Mouse (Mus musculus) thymus, postnatal 0 days (tissue): ENCODE measurements around the gene Gm5475. TPM values are rescaled to one million over a fixed set of nuclear protein-coding genes. Genes with fewer than 3 reads are reported as not detected.
A peak's percentile ranks its signal among the peaks of the same experiment; 100 is the strongest.
"Not testable (repeated sequence)": the region's sequence is repeated elsewhere in the genome, so short reads cannot be mapped to it uniquely, and the experiment has no call there.

Experiments used
- DNase-seq: peaks from one replicate; pipeline ENCODE4 v3.0.0-alpha.2; 2015; ENCODE audit warnings: low spot score
- polyA plus RNA-seq: library from polyadenylated mRNA; unstranded; fragments of >200 nt; fragmentation: Nextera tagmentation; extraction: Ambion mirVana; gene quantifications from 2 replicates; pipeline ENCODE4 v1.2.1, GENCODE M21; 2015

Gene Gm5475
- polyA plus RNA-seq: 0.16 and 0.18 TPM in 2 replicates

GRCm38 (mm10) chr15:100421758-100422197, at the start of gene Gm5475:
Gene Gm5475 (plus strand): TSS chr15:100422147.
- not testable (repeated sequence) for DNase-seq

- DNase-seq: peak; percentile 55
These were observed 46.9 kb upstream of the Gm5475 start for GRCm38 (mm10) chr15:100375066-100375465.

DNA sequence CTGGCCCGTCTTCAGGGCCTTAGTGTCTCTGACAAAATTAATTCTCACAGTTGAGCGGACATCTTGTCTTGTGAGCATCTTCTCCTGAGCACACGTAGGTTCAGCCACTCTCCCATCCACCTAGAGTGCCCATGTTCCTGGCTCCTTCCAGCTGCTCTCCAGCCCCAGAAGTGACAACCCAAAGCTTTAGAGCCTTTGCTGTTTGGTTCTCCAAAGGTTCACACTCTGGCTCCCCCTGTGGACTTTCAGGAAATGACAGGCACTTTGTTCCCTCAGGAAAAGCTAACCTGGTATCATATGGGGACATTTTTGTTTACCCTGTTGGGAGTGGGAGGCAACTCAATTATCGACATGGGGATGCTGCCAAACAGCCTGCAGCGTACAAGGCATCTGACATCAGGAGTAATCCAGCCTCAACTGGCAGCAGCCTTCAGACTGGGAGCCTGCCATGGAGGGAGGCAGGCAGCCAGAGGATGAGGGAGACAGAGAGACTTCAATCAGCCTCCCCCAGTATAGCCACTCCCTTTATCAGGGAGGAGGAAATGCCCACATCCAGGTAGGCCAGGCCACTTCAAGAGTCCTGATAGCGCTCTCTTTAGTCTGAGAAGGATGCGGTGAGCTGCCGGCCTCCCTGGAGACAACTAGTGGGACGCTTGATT, 44.0 kb upstream of the Gm5475 start:
- not testable (repeated sequence) for DNase-seq

DNA sequence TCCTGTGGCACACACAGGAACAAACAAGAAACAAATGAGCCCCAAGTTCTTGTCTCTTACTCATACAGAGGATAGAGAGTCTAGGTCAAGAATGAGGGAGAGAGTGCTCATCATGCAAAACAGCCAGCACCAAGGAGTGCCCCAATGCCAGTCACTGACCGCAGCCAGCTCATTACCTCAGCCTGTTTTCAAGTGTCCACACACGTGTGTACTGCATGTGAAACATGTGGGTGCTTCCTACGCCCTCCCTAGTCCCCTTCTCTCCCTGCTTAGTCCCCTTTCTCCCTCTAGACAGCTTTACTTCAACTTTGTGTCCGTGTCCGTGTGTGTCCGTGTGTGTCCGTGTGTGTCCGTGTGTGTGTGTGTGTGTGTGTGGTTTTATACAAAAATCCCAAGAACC, 42.3 kb upstream of the Gm5475 start:
- DNase-seq: no peak

DNA sequence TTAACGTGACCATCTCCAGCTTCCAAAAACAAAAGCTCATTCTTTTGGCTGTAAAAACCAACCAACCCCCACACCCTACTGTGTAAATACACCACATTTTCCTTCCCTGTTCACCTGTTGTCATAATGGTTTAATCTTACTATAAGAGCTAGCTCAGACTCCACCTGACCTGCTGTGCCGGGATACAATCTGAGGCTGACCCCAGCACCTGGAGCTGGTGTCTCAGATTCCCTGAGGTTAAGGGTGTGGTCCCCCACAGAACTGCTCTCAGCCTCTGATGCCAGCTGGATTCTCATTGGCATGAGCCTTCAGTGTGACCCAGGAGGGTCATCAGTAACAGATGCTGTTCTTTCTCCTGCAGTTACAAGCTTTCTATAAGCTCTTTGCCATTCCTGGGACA, 41.8 kb upstream of the Gm5475 start:
- DNase-seq: no peak

DNA sequence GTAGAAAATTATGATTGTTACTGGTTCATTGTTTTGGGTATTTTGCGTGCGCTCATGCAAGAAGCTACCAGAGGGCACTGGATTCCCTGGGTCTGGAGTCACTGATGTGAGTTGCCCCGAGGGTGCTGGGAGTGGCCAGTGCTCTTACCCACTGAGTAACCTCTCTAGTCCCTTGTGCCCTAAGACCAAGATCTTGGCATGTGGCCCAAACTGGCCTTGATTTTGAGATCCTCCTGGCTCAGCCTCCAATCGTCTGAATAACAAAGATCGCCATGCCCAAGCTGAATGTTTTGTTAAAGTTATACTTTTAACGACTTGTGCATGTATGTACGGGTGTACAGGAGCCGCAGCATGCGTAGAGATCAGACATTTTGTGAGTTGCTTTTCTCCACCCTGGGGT, 36.2 kb upstream of the Gm5475 start:
- no peak for DNase-seq

GRCm38 (mm10) chr15:100387544-100388223, 34.3 kb upstream of the Gm5475 start:
- DNase-seq: no peak

- DNase-seq: peak; percentile 58
These were observed 33.6 kb upstream of the Gm5475 start for GRCm38 (mm10) chr15:100388224-100388835.

- no peak for DNase-seq
These were observed 33.1 kb upstream of the Gm5475 start for GRCm38 (mm10) chr15:100388886-100389285.

- no peak for DNase-seq
These were observed 30.9 kb upstream of the Gm5475 start for GRCm38 (mm10) chr15:100391066-100391465.

- no peak for DNase-seq
These were observed 30.3 kb upstream of the Gm5475 start for GRCm38 (mm10) chr15:100391599-100391998.

- DNase-seq: no peak
These were observed 28.9 kb upstream of the Gm5475 start for GRCm38 (mm10) chr15:100393016-100393415.

- no peak for DNase-seq
These were observed 26.4 kb upstream of the Gm5475 start for GRCm38 (mm10) chr15:100395561-100395960.

DNA sequence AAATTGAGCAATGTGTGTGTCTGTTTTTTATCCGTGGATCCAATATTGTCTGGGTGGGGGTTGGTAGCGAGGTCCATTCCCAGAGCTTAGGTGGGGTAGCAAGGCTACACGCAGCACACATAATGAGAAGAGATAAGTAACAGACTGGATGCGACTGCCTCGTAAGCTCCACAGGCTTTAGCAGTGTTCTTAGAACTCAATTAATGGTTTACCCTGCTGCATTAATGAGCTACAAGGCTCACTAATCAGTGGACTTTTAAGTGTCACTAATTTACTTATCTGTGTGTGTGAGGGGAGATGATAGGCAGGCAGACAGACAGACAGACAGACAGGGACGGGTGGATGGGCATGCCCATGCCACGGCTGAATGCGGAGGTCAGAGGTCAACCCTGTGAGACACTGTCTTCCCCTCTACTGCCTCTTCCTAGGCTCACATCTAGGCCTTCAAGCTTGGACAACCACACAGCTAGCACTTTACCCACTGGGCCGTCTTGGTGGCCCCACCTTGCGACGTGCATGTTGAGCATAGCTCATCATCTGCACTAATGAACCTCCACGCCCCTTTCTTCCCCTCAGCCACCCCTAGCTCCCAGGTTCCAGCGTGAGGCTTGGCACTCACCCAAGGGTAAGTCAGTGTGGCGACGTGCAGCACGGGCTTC, 21.2 kb upstream of the Gm5475 start:
- no peak for DNase-seq

DNA sequence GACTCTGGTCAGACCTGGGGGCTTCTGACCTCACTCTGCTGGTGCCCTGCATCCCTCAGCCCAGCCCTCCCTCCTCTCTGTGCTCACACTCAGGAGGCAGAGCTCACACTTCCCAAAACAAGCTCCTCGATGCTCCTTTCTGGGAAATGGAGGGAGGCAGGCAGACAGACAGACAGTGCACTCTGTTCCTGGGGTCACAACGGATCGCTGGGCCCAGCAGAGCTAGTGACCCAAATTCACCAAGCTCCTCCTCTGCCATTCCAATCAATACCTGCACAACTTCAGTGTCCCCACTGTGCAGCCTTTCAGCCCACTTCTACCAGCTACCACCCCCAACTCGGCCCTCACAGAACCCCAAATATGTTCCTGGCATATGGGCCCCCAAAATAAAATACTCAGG, 20.1 kb upstream of the Gm5475 start:
- DNase-seq: no peak

DNA sequence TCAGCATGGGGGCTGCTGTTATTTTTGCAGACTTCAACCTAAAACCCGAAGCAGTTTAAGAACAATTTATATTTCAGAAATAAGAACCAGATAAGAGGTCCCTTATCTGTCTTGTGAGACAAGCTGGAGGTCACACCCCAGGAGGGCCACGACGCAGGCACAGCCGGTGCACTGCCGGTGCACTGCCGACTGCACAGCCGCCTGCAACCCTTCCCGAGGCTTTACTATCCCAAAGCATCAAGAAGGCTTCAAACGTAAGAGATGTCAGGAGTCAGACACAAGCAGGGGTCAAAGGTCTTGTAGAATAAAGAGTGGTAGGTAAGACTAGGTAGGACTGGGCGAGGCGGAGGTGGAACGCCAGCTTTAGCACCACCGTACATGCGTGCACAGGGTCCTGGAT, 19.6 kb upstream of the Gm5475 start:
- no peak for DNase-seq

GRCm38 (mm10) chr15:100402798-100403197, 19.1 kb upstream of the Gm5475 start:
- DNase-seq: no peak

- no peak for DNase-seq
These were observed 18.5 kb upstream of the Gm5475 start for GRCm38 (mm10) chr15:100403318-100404000.

DNA sequence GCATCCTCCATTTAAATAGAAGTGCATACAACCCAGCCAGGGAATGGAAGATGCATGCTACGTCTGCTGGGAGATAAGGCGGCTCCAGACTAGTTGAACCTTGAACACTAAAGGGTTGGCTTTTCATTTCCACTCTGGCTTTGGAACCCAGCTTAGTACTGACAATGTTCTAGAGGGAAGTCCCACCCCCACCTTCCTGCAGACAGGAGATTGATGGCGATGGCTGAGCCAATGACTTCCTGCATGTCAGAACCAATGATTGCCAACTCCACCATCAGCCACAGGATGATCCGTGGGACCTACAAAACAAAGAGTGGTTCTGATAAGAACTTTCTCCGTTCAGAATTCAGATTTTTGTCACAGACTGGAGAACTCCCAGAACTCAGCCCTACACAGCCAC, 15.9 kb upstream of the Gm5475 start:
- DNase-seq: no peak

- no peak for DNase-seq
These were observed 10.9 kb upstream of the Gm5475 start for GRCm38 (mm10) chr15:100410918-100411672.

DNA sequence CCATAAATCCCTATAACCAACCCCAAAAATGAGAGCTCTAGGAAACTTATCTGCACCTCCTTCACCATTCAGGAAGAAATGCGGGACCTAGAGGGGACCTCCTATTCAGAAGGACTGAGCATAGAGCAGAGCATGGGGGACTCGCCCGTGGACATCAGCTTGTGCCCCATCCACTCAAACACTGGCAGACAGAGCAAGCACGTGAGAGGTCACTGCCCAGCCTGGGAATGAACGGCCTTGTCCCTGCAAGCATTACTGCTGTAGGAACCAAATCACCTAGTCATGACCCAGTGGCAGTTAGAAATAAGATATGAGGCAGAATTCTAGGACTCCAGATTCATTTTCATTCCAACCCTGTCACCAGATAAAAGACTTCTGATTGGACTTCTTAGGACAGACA, 10.2 kb upstream of the Gm5475 start:
- DNase-seq: no peak
